Mouse (Mus musculus) kidney, adult 2 months (tissue): ENCODE results near the gene Kiz. TPM values are rescaled to one million over a fixed set of nuclear protein-coding genes. Genes with fewer than 3 reads are reported as not detected.

Source experiments
- DNase-seq: peaks from one replicate; pipeline ENCODE4 v3.0.0; 2021
- H3K27ac ChIP-seq: fragments of 200-500 bp; 2 replicates; pipeline ENCODE4 v1.5.1; 2012; ENCODE audit warnings: low read depth, low read length, control low read depth, inconsistent platforms; ENCODE audit not compliant: insufficient read depth
- H3K27me3 ChIP-seq: fragments of 200-500 bp; replicated peaks from 2 replicates; pipeline ENCODE4 v1.6.1; 2012; ENCODE audit warnings: mild to moderate bottlenecking, moderate library complexity, low read length, inconsistent platforms; ENCODE audit not compliant: control insufficient read depth, insufficient read depth
- H3K36me3 ChIP-seq: fragments of 200-500 bp; 2 replicates; pipeline ENCODE4 v1.6.1; 2012; ENCODE audit warnings: mild to moderate bottlenecking, moderate library complexity, low read length, inconsistent platforms; ENCODE audit not compliant: control insufficient read depth, insufficient read depth
- H3K4me1 ChIP-seq: fragments of 200-500 bp; 2 replicates; pipeline ENCODE4 v1.6.1; 2011; ENCODE audit warnings: low read length; ENCODE audit not compliant: control insufficient read depth, insufficient read depth
- H3K4me3 ChIP-seq: fragments of 200-500 bp; 2 replicates; pipeline ENCODE4 v1.5.1; 2011; ENCODE audit warnings: mild to moderate bottlenecking, low read depth, low read length, control low read depth; ENCODE audit not compliant: insufficient read depth
- CTCF ChIP-seq: fragments of 200-500 bp; conservative IDR thresholded peaks from 2 replicates; pipeline ENCODE4 v1.5.1; 2011; ENCODE audit warnings: low read depth, mild to moderate bottlenecking, control low read depth, low read length, moderate library complexity, mixed read lengths; ENCODE audit not compliant: insufficient read depth, insufficient read length
- POLR2A ChIP-seq: fragments of 200-500 bp; IDR thresholded peaks from one replicate; pipeline ENCODE4 v1.6.1; 2011; ENCODE audit warnings: low read depth, low read length, control low read depth
- WGBS: fragments of 180-500 bp; shearing (Covaris S2); methylation state at CpG from one replicate; pipeline ENCODE4 v1.1.7; 2018; 5-methylcytosine and 5-hydroxymethylcytosine counted together
- polyA plus RNA-seq: library from polyadenylated mRNA; depleted of rRNA; stranded (reverse); fragments of >200 nt; gene quantifications from 2 replicates; pipeline ENCODE4 v1.2.3, GENCODE M21; 2012

The Kiz gene
- polyA plus RNA-seq, 1 experiment, result 11.5 TPM

DNA sequence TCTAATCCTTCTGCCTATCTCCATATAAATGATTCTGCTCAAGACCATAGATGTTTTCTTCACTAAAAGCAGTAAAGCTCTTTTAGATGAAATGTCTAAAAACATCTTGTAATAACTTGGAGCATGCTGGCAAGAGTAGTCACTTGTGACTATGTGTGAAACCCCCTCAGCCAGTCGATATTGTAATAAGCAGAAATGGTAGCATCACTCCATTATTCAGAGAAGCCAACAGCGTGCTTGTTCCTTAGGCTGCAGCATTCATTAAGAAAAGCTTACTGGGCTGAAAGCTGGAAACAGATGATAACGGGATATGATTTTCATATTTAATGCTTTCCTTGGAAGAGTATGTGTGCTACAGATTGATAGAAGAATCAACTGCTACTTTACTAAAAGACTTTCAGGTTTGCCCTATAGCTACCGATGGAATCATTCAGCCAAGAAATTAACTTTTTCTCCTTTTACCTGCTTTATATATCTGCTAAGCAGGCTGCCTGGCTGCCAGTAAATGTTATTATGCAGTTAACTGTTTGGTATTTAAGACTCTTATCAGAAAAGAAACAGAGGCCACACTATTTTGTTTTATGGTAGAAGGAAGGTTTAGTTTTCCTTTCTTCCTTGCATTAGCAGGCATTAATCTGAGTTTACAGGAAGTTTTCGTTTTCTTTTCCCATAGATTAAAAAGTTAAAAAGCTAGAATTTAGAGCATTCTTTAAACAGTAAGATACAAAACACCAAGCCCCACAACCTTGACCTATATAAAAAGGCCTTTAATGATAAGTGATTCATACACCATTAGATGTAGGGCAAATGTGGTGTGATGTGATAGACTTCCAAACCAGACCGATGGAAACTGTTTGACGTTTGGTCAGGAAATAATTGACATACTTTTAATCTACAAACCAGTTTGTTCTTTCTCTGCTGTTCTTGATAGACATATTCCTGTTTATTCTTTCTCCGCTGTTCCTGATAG, 15.9 kb downstream of the Kiz start:
- no peaks in the 10 kb centered on the region for H3K4me1 ChIP-seq
- 79% methylated on average over 8 of the region's 8 CpGs for WGBS
- no peak overlapping the region for H3K4me3 ChIP-seq
- no peak for TF ChIP-seq CTCF
- TF ChIP-seq POLR2A, result no peak
- no peak for DNase-seq
- H3K27ac ChIP-seq, result no peak overlapping the region
- no peaks in the 10 kb centered on the region for H3K36me3 ChIP-seq
- no peaks in the 10 kb centered on the region for H3K27me3 ChIP-seq

- DNase-seq, result peak; percentile 20
- WGBS, result 71% methylated on average over 3 of the region's 3 CpGs
- H3K27me3 ChIP-seq, result no peaks in the 10 kb centered on the region
- H3K4me1 ChIP-seq, result no peaks in the 10 kb centered on the region
- no peaks in the 10 kb centered on the region for H3K36me3 ChIP-seq
- H3K27ac ChIP-seq, result peak overlapping the region; percentile 9; the same call in 1 of the 2 replicates
- TF ChIP-seq CTCF, result no peak
- no peak for TF ChIP-seq POLR2A
- H3K4me3 ChIP-seq, result no peak overlapping the region
Observed at GRCm38 (mm10) chr2:146872697-146873096, 17.0 kb downstream of the Kiz start.

DNA sequence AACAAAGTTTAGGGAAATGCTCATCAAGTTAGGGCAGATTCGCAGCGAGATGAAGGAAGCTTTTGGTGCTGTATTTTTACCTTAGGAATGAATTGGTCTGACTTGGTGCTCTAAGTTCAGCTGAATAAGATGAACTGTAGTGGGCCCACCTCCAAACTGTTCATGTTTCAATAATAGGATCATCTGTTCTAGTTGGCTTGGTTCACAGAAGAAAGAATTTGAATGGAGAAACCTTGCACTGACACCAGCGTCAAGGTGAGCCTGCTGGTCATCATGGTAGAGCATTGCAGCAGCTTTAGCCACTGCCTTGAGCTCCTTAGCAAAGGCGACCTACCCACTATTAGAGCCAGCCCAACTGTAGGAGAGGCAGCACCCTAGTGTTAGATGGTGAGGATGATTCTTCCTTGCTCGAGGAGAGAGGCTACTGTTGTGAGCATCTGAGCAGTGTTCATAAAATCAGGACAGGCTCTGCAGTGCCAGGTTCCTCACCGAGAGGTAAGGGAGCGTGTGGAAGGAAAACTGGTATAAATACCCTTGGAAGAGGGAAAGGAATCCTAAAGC, 18.3 kb downstream of the Kiz start:
- WGBS, result 90% methylated on average over 7 of the region's 7 CpGs
- Histone ChIP-seq H3K36me3 (no peaks in the 10 kb centered on the region), H3K27me3 (no peaks in the 10 kb centered on the region), H3K4me3 (no peak overlapping the region), H3K4me1 (no peaks in the 10 kb centered on the region), H3K27ac (no peak overlapping the region)
- TF ChIP-seq CTCF (no peak), POLR2A (no peak)
- no peak for DNase-seq

GRCm38 (mm10) chr2:146877423-146878098, 21.9 kb downstream of the Kiz start:
- DNase-seq, result no peak
- H3K27ac ChIP-seq, result no peak overlapping the region
- H3K27me3 ChIP-seq, result no peaks in the 10 kb centered on the region
- H3K36me3 ChIP-seq, result no peaks in the 10 kb centered on the region
- H3K4me1 ChIP-seq, result no peaks in the 10 kb centered on the region
- WGBS, result 89% methylated on average over 1 of the region's 1 CpGs
- TF ChIP-seq POLR2A (no peak), CTCF (no peak)
- H3K4me3 ChIP-seq, result no peak overlapping the region

- Histone ChIP-seq H3K27me3 (no peaks in the 10 kb centered on the region), H3K36me3 (no peaks in the 10 kb centered on the region; the same call in 1 of the 2 replicates), H3K4me1 (no peaks in the 10 kb centered on the region), H3K27ac (no peak overlapping the region), H3K4me3 (no peak overlapping the region)
- TF ChIP-seq POLR2A (no peak), CTCF (no peak)
- DNase-seq, result no peak
- 95% methylated on average over 4 of the region's 4 CpGs for WGBS
Observed at GRCm38 (mm10) chr2:146881623-146882022, 26.0 kb downstream of the Kiz start.

GRCm38 (mm10) chr2:146884291-146884855, 28.7 kb downstream of the Kiz start:
- peak; percentile 25 for DNase-seq
- Histone ChIP-seq H3K4me1 (no peaks in the 10 kb centered on the region), H3K4me3 (no peak overlapping the region), H3K27me3 (no peaks in the 10 kb centered on the region), H3K27ac (no peak overlapping the region), H3K36me3 (peaks cover 4% of the 10 kb centered on the region; the same call in 1 of the 2 replicates)
- TF ChIP-seq CTCF, result no peak
- no peak for TF ChIP-seq POLR2A
- WGBS, result 64% methylated on average over 8 of the region's 8 CpGs

DNA sequence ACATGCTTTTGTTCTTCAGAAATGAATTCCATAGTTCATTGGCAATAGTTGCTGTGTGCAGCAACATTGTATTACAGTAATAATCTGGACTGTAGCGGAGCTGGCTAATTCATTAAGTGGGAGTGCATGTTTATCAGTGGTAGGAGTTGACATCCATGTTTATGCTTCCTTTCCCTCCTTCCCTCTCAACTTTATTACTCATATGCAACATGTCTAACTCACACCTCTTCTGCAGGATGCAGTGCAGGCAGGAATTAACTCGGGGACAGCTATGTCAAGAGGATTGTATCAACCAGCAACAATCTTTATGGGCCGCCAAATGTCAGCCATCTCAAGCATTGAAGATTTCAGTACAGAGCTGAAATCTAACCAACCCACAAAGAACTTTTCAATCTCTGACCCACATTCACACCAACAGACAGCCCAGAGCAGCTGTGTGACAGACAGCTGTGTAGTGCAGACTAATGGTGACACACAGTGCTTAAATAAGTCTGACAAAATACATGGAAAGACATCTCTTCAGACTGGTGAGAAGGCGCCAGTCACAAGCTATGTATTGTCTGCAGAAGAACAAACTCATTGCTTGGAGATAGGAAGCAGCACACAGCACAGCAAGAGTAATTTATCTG, 33.2 kb downstream of the Kiz start:
- Histone ChIP-seq H3K36me3 (peaks cover 4% of the 10 kb centered on the region; the same call in 1 of the 2 replicates), H3K4me1 (no peaks in the 10 kb centered on the region), H3K27ac (no peak overlapping the region), H3K4me3 (no peak overlapping the region), H3K27me3 (no peaks in the 10 kb centered on the region)
- WGBS, result 88% methylated on average over 4 of the region's 4 CpGs
- DNase-seq, result no peak
- no peak for TF ChIP-seq POLR2A
- TF ChIP-seq CTCF, result no peak
